9 mouse cellular contexts compared by ENCODE assay signal in genomic region chr11:88512580-88512979, GRCm38 (mm10).
DNase-seq lines count a peak whose midpoint lies in the region; ATAC-seq and TF ChIP-seq lines count a peak whose summit lies in the region.
"Had no signal": no experiment of that assay in that cellular context is flagged by ENCODE, and none has a peak within 500 bp of the region (broad histone marks: within the 10 kb centered on the region; RNA-seq: fewer than 3 reads in every experiment).

No protein-coding gene starts in this region.

- H3K4me3 ChIP-seq in MEL (ENCODE audit: control insufficient read depth in 1 of 2, insufficient read depth in 1 of 2, low read depth in 2 of 2, low read length in 2 of 2) = no peak overlapping the region
- H3K4me3 ChIP-seq in cortical plate, adult 2 months (ENCODE audit: insufficient read depth, low read length) = no peak overlapping the region
- no peak overlapping the region for H3K4me3 ChIP-seq in heart, embryonic 12.5 days
- no peak overlapping the region for H3K4me3 ChIP-seq in stomach, embryonic 15.5 days (replicated peaks)
- H3K4me3 ChIP-seq: limb, embryonic 12.5 days had no signal

- TF ChIP-seq CTCF in MEL (IDR thresholded peaks at IDR 0.05 in 2 of 3, conservative IDR thresholded peaks at IDR 0.05 in 1 of 3; ENCODE audit: control insufficient read depth in 1 of 3, insufficient read depth in 1 of 3, low read depth in 2 of 3, low read length in 3 of 3, poor library complexity in 1 of 3, severe bottlenecking in 1 of 3) = peak; percentile 60 to 75 (median 70)
- peak; percentile 60 for TF ChIP-seq CTCF in cortical plate, adult 2 months (IDR thresholded peaks at IDR 0.05; ENCODE audit: extremely low read depth, insufficient read depth, low read length)

- whole genome bisulfite sequencing in heart, embryonic 12.5 days = 40% methylated on average over 4 of the region's 4 CpGs
- 44% methylated on average over 4 of the region's 4 CpGs for WGBS in stomach, embryonic 15.5 days

- H3K4me2 ChIP-seq in heart, embryonic 12.5 days = no peak overlapping the region
- H3K4me2 ChIP-seq in stomach, embryonic 15.5 days = no peak overlapping the region
- H3K4me2 ChIP-seq: limb, embryonic 12.5 days had no signal

- DNase-seq in heart, adult 9 months (ENCODE audit: low spot score in 2 of 2) = peak; percentile 42 to 47
- no peak for DNase-seq in heart, postnatal 25 days (ENCODE audit: low spot score)
- DNase-seq in MEL (ENCODE audit: low read depth, low spot score) = peak; percentile 56
- peak; percentile 85 for DNase-seq in kidney, adult 9 months
- peak; percentile 77 for DNase-seq in lung, postnatal 36 days

- peaks cover 0 to 2% of the 10 kb centered on the region in 2 experiments; a peak in 1 of 4 replicates for H3K36me3 ChIP-seq in MEL (ENCODE audit: control insufficient read depth in 1 of 2, insufficient read depth in 2 of 2, low read length in 2 of 2)
- H3K36me3 ChIP-seq in heart, embryonic 12.5 days = peaks cover 4% of the 10 kb centered on the region
- no peaks in the 10 kb centered on the region for H3K36me3 ChIP-seq in stomach, embryonic 15.5 days

- no peak for TF ChIP-seq EP300 in MEL (IDR thresholded peaks at IDR 0.05; ENCODE audit: low read depth in 1 of 2, low read length in 2 of 2)

- intact Hi-C loops in heart, postnatal 25 days (cut with DNase I) = no loop called here

- no peak overlapping the region for H3K27ac ChIP-seq in MEL (ENCODE audit: control insufficient read depth, low read depth, low read length)
- no peak overlapping the region for H3K27ac ChIP-seq in cortical plate, adult 2 months (ENCODE audit: insufficient read depth, low read length)
- H3K27ac ChIP-seq in heart, embryonic 12.5 days (ENCODE audit: poor library complexity, severe bottlenecking) = 0 out of 2 replicates have a peak overlapping the region, but pooled peaks have one; percentile 5
- no peak overlapping the region for H3K27ac ChIP-seq in stomach, embryonic 15.5 days
- H3K27ac ChIP-seq: limb, embryonic 12.5 days had no signal

- TF ChIP-seq POLR2A in MEL (IDR thresholded peaks at IDR 0.05; ENCODE audit: control insufficient read depth in 1 of 2, insufficient read depth in 1 of 2, low read depth in 1 of 2, low read length in 2 of 2, poor library complexity in 1 of 2) = no peak
- TF ChIP-seq POLR2A in cortical plate, adult 2 months (IDR thresholded peaks at IDR 0.05; ENCODE audit: extremely low read depth, insufficient read depth, low read length) = no peak

- no peak for ATAC-seq in heart, embryonic 12.5 days (ENCODE audit: insufficient number of reproducible peaks, low FRiP score)
- ATAC-seq in stomach, embryonic 15.5 days (ENCODE audit: insufficient read depth, low FRiP score, low read depth) = peak; percentile 35; the same call in 1 of the 2 replicates

- no peaks in the 10 kb centered on the region for H3K4me1 ChIP-seq in MEL (ENCODE audit: control insufficient read depth in 1 of 2, insufficient read depth in 2 of 2, low read length in 2 of 2)
- H3K4me1 ChIP-seq in cortical plate, adult 2 months (ENCODE audit: control insufficient read depth, insufficient read depth, low read length) = peaks cover 2% of the 10 kb centered on the region; the same call in 1 of the 2 replicates
- H3K4me1 ChIP-seq in heart, embryonic 12.5 days (replicated peaks) = peaks cover 71% of the 10 kb centered on the region
- H3K4me1 ChIP-seq in stomach, embryonic 15.5 days = peaks cover 17% of the 10 kb centered on the region; the same call in 1 of the 2 replicates

- TF ChIP-seq RAD21 in MEL (IDR thresholded peaks at IDR 0.05; ENCODE audit: low read depth, low read length) = peak; percentile 62

- no peak overlapping the region for H3K9ac ChIP-seq in MEL (ENCODE audit: control insufficient read depth, low read depth, low read length, poor library complexity, severe bottlenecking)
- H3K9ac ChIP-seq in heart, embryonic 12.5 days = no peak overlapping the region
- no peak overlapping the region for H3K9ac ChIP-seq in stomach, embryonic 15.5 days
- H3K9ac ChIP-seq: limb, embryonic 12.5 days had no signal

- no peaks in the 10 kb centered on the region for H3K27me3 ChIP-seq in MEL (ENCODE audit: control insufficient read depth in 1 of 2, insufficient read depth in 2 of 2, low read length in 2 of 2)
- H3K27me3 ChIP-seq in heart, embryonic 12.5 days (replicated peaks) = no peaks in the 10 kb centered on the region
- no peaks in the 10 kb centered on the region for H3K27me3 ChIP-seq in stomach, embryonic 15.5 days (replicated peaks)
- H3K27me3 ChIP-seq: limb, embryonic 12.5 days had no signal

- no peaks in the 10 kb centered on the region for H3K9me3 ChIP-seq in MEL (replicated peaks; ENCODE audit: insufficient read depth, low read length)
- no peaks in the 10 kb centered on the region for H3K9me3 ChIP-seq in heart, embryonic 12.5 days (replicated peaks)
- H3K9me3 ChIP-seq in stomach, embryonic 15.5 days = no peaks in the 10 kb centered on the region
- H3K9me3 ChIP-seq: limb, embryonic 12.5 days had no signal

- no peaks in the 10 kb centered on the region for H3K79me2 ChIP-seq in MEL (ENCODE audit: control insufficient read depth, insufficient read depth, low read length, poor library complexity)

TF ChIP-seq in MEL, 35 proteins besides CTCF, POLR2A, EP300 and RAD21:
- peak; percentile 56 for TF ChIP-seq SMC3 (IDR thresholded peaks at IDR 0.05; ENCODE audit: low read depth, low read length)
- TF ChIP-seq JUND (IDR thresholded peaks at IDR 0.05; ENCODE audit: low read depth, low read length) = 0 out of 2 replicates have a peak, but pooled peaks have one; percentile 19
- no peak for TF ChIP-seq GATA1 (IDR thresholded peaks at IDR 0.05; ENCODE audit: low read depth, low read length)
- no peak for TF ChIP-seq NRF1 (IDR thresholded peaks at IDR 0.05; ENCODE audit: insufficient read depth, low read depth, low read length, poor library complexity, severe bottlenecking)
- TF ChIP-seq MXI1 (IDR thresholded peaks at IDR 0.05; ENCODE audit: low read depth, low read length) = no peak
- TF ChIP-seq MAFK (IDR thresholded peaks at IDR 0.05; ENCODE audit: borderline replicate concordance, low read depth, low read length) = no peak
- TF ChIP-seq ZC3H11A (IDR thresholded peaks at IDR 0.05; ENCODE audit: low read depth, low read length) = peak; percentile 23; the same call in 1 of the 2 replicates
